Mouse (Mus musculus) intestine, postnatal 0 days (tissue): Measurements from ENCODE around the gene Prkar2b. TPM values are rescaled to one million over a fixed set of nuclear protein-coding genes. Genes with fewer than 3 reads are reported as not detected.

Experiments used
- ATAC-seq: fragments of 200-750 bp; cut with Nextera tagmentation; 2 replicates; pipeline ENCODE4 v1.8.0; 2017; ENCODE audit warnings: mild to moderate bottlenecking, moderate TSS enrichment, moderate library complexity
- H3K27ac ChIP-seq: fragments of 300-500 bp; sonication (generic); 2 replicates; pipeline ENCODE4 v1.5.1; 2014; ENCODE audit warnings: mild to moderate bottlenecking, low read depth, low read length, moderate library complexity
- H3K27me3 ChIP-seq: fragments of 300-500 bp; sonication (generic); replicated peaks from 2 replicates; pipeline ENCODE4 v1.6.1; 2014; ENCODE audit warnings: low read length, mixed read lengths; ENCODE audit not compliant: control insufficient read depth, insufficient read depth
- H3K36me3 ChIP-seq: fragments of 300-500 bp; sonication (generic); 2 replicates; pipeline ENCODE4 v1.6.1; 2014; ENCODE audit warnings: mild to moderate bottlenecking, moderate library complexity; ENCODE audit not compliant: control insufficient read depth, insufficient read depth
- H3K4me1 ChIP-seq: fragments of 300-500 bp; sonication (generic); replicated peaks from 2 replicates; pipeline ENCODE4 v1.6.1; 2014; ENCODE audit warnings: antibody characterized with exemption, low read length, mixed read lengths; ENCODE audit not compliant: control insufficient read depth, insufficient read depth
- H3K4me2 ChIP-seq: fragments of 300-500 bp; sonication (generic); replicated peaks from 2 replicates; pipeline ENCODE4 v1.6.1; 2014; ENCODE audit warnings: low read depth, mild to moderate bottlenecking, moderate library complexity
- H3K4me3 ChIP-seq: fragments of 300-500 bp; sonication (generic); 2 replicates; pipeline ENCODE4 v1.5.1; 2014; ENCODE audit warnings: low read depth, low read length
- H3K9ac ChIP-seq: fragments of 300-500 bp; sonication (generic); 2 replicates; pipeline ENCODE4 v1.6.1; 2014; ENCODE audit warnings: mild to moderate bottlenecking, low read depth, low read length
- H3K9me3 ChIP-seq: fragments of 300-500 bp; sonication (generic); 2 replicates; pipeline ENCODE4 v1.6.1; 2016; ENCODE audit warnings: mixed run types; ENCODE audit not compliant: control insufficient read depth
- CTCF ChIP-seq: sonication (generic); IDR thresholded peaks from 2 replicates; pipeline ENCODE4 v1.5.1; 2016; ENCODE audit warnings: low read depth, mild to moderate bottlenecking, control low read depth, antibody characterized with exemption, moderate library complexity
- WGBS: fragments of 180-500 bp; shearing (Covaris S2); extraction: QIAGEN DNeasy Blood & Tissue Kit; methylation state at CpG from one replicate; pipeline ENCODE4 v1.1.7; 2014; 5-methylcytosine and 5-hydroxymethylcytosine counted together
- polyA plus RNA-seq: library from polyadenylated mRNA; unstranded; fragments of >200 nt; fragmentation: Nextera tagmentation; extraction: Ambion mirVana; gene quantifications from 2 replicates; pipeline ENCODE4 v1.2.1, GENCODE M21; 2015

Prkar2b gene
- polyA plus RNA-seq: 11.6 and 12.5 TPM in 2 replicates

GRCm38 (mm10) chr12:32061090-32061930 is at the start of gene Prkar2b:
Gene Prkar2b (minus strand): TSS chr12:32061296.
- Histone ChIP-seq H3K27ac (peak within 1 kb of the TSS; percentile 10; the same call in 1 of the 2 replicates), H3K9me3 (no peaks in the 10 kb centered on the region)
- whole genome bisulfite sequencing: under 1% methylated on average over 62 of the region's 64 CpGs

GRCm38 (mm10) chr12:32109201-32109600 is 48.1 kb upstream of the Prkar2b start:
- TF ChIP-seq CTCF: no peak
- no peak for ATAC-seq
- WGBS: 91% methylated on average over 8 of the region's 8 CpGs
- Histone ChIP-seq H3K27me3 (no peaks in the 10 kb centered on the region), H3K4me3 (no peak overlapping the region), H3K36me3 (no peaks in the 10 kb centered on the region), H3K27ac (no peak overlapping the region), H3K4me1 (no peaks in the 10 kb centered on the region), H3K9ac (no peak overlapping the region), H3K4me2 (no peak overlapping the region), H3K9me3 (no peaks in the 10 kb centered on the region)

More at GRCm38 (mm10) chr12:32061090-32061930, at the start of gene Prkar2b:
- peak within 1 kb of the TSS; percentile 55 for H3K9ac ChIP-seq
- H3K4me1 ChIP-seq: no peaks in the 10 kb centered on the region
- H3K27me3 ChIP-seq: no peaks in the 10 kb centered on the region
- H3K4me2 ChIP-seq: peak within 1 kb of the TSS; percentile 98
- peak within 1 kb of the TSS; percentile 67 for H3K4me3 ChIP-seq
- ATAC-seq: peak; percentile 95
- no peak for TF ChIP-seq CTCF
- H3K36me3 ChIP-seq: no peaks in the 10 kb centered on the region

DNA sequence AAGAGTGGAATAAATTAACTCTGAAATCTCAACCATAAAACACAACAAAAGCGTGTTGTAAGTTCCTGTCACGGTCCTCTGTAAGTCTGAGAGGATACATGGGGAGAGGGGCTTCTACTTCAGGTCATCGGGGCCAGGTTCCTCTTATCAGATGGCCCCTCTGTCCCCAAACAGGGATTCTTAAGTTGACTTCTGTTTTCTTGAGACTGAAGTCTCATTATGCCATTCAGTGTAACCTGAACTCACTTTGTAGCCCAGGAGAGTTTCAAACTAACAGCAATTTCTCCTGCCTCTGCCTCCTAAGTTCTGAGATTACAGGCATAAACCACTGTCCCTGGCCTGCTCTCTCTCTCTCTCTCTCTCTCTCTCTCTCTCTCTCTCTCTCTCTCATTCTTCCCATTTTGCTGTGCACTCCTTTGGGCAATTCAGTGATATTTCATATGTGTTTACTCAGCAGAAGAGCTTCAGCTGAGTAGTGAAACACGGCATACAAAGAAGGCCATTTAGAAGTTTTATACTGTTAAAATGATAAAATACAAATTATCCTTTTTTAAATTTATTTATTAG is 43.9 kb upstream of the Prkar2b start:
- Histone ChIP-seq H3K4me2 (no peak overlapping the region), H3K9me3 (no peaks in the 10 kb centered on the region), H3K36me3 (no peaks in the 10 kb centered on the region), H3K27me3 (no peaks in the 10 kb centered on the region), H3K4me3 (no peak overlapping the region), H3K27ac (0 out of 2 replicates have a peak overlapping the region, but pooled peaks have one; percentile 28), H3K9ac (no peak overlapping the region), H3K4me1 (no peaks in the 10 kb centered on the region)
- 66% methylated on average over 4 of the region's 4 CpGs for WGBS
- TF ChIP-seq CTCF: no peak
- no peak for ATAC-seq

DNA sequence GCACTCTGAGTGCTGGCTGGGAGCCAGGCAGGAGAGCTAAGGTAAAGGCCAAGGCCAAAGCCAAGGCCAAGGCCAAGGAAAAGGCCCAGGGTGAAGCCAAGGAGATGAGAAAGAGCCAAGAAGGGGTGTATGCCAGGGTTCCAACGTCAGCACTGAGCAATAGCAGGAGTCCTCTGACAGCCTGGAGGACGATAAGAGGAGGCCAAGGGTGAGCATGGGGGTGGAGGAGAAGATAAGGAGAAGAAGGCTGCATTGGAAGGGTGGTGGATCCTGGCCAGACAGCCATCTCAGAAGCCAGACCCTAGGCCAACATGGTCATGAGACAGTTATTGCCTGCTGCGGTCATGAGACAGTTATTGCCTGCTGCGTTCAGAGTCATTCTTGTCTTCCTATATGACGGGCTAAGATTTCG is 43.4 kb upstream of the Prkar2b start:
- Histone ChIP-seq H3K4me1 (no peaks in the 10 kb centered on the region), H3K9ac (no peak overlapping the region), H3K4me2 (no peak overlapping the region), H3K4me3 (no peak overlapping the region), H3K27me3 (no peaks in the 10 kb centered on the region), H3K9me3 (no peaks in the 10 kb centered on the region), H3K36me3 (no peaks in the 10 kb centered on the region), H3K27ac (peak overlapping the region; percentile 65)
- no peak for TF ChIP-seq CTCF
- ATAC-seq: peak; percentile 90
- 40% methylated on average over 6 of the region's 6 CpGs for WGBS

DNA sequence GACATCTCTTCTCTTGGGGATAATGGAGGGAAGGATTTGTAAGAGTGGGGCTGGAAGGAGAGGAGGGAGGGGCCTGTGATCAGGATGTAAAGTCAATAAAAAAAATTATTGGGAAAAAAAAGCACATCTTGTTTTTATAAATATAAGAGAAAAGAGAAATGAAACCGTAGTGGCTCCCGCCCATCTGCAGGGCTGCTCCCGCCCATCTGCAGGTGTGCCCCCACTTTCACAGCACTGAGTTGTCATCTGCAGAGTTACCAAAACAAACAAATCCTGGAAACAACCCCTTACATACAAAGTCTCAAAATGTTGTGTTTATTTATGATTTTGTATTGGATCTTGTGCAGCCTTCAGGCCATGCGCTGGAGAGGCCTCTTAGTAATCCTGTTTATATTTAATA is 40.2 kb upstream of the Prkar2b start:
- Histone ChIP-seq H3K27me3 (no peaks in the 10 kb centered on the region), H3K36me3 (no peaks in the 10 kb centered on the region), H3K9ac (no peak overlapping the region), H3K9me3 (no peaks in the 10 kb centered on the region), H3K4me2 (no peak overlapping the region), H3K4me3 (no peak overlapping the region), H3K4me1 (no peaks in the 10 kb centered on the region), H3K27ac (no peak overlapping the region)
- WGBS: 85% methylated on average over 4 of the region's 4 CpGs
- no peak for TF ChIP-seq CTCF
- no peak for ATAC-seq

DNA sequence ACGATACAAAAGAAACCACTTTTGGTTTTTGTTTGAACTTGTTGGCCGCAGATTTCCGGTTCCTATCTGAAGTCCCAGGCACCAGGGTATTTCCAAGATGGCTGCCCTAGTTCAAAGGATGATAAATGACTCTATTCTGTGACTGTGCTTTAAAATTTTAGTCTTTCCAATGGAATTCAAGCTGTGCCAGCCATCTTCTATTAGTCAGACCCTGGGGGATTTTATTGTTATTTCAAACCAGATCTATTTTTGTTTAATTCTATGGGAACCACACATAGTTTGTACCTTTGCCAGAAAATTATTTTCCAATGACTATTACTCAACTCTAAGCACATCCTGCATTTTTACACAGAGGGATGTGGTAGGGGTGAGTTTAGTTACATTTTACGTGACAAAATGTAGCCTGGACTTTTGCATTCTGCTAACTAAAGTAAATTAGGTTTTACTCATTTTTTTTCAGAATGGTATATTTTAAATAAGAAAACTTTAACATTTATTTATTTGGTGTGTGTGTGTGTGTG is 38.6 kb upstream of the Prkar2b start:
- Histone ChIP-seq H3K9me3 (no peaks in the 10 kb centered on the region), H3K4me3 (no peak overlapping the region), H3K27ac (no peak overlapping the region), H3K27me3 (no peaks in the 10 kb centered on the region), H3K4me2 (no peak overlapping the region), H3K9ac (no peak overlapping the region), H3K4me1 (no peaks in the 10 kb centered on the region), H3K36me3 (no peaks in the 10 kb centered on the region)
- WGBS: 71% methylated on average over 4 of the region's 4 CpGs
- ATAC-seq: no peak
- TF ChIP-seq CTCF: no peak
